Mouse (Mus musculus) small intestine, adult 2 months (tissue): ENCODE measurements around the gene Sag. TPM values are rescaled to one million over a fixed set of nuclear protein-coding genes. Genes with fewer than 3 reads are reported as not detected.
A peak's percentile ranks its signal among the peaks of the same experiment; 100 is the strongest.

Experiments used
- H3K27ac ChIP-seq: fragments of 200-500 bp; 2 replicates; pipeline ENCODE4 v1.5.1; 2012; ENCODE audit warnings: low read depth, low read length, control low read depth, inconsistent platforms; ENCODE audit not compliant: insufficient read depth
- H3K27me3 ChIP-seq: fragments of 200-500 bp; 2 replicates; pipeline ENCODE4 v1.6.1; 2012; ENCODE audit warnings: mild to moderate bottlenecking, moderate library complexity, low read length, inconsistent platforms; ENCODE audit not compliant: control insufficient read depth, insufficient read depth
- H3K36me3 ChIP-seq: fragments of 200-500 bp; 2 replicates; pipeline ENCODE4 v1.6.1; 2012; ENCODE audit warnings: mild to moderate bottlenecking, low read length, control low read depth, inconsistent platforms; ENCODE audit not compliant: control insufficient read depth, insufficient read depth
- H3K4me1 ChIP-seq: fragments of 200-500 bp; 2 replicates; pipeline ENCODE4 v1.6.1; 2012; ENCODE audit warnings: low read length, inconsistent platforms, mixed read lengths; ENCODE audit not compliant: control insufficient read depth, insufficient read depth, insufficient read length
- H3K4me3 ChIP-seq: fragments of 200-500 bp; 2 replicates; pipeline ENCODE4 v1.5.1; 2012; ENCODE audit warnings: low read depth, mild to moderate bottlenecking, control low read depth, inconsistent platforms, low read length, moderate library complexity
- CTCF ChIP-seq: fragments of 200-500 bp; IDR thresholded peaks from 2 replicates; pipeline ENCODE4 v1.5.1; 2012; ENCODE audit warnings: low read depth, mild to moderate bottlenecking, control low read depth, inconsistent platforms, low read length, moderate library complexity, mixed read lengths; ENCODE audit not compliant: insufficient replicate concordance, insufficient read length; ENCODE audit errors: extremely low read depth
- POLR2A ChIP-seq: fragments of 200-500 bp; IDR thresholded peaks from 2 replicates; pipeline ENCODE4 v1.6.1; 2012; ENCODE audit warnings: low read depth, mild to moderate bottlenecking, control low read depth, inconsistent platforms, low read length, moderate library complexity
- WGBS: fragments of 180-500 bp; shearing (Covaris S2); methylation state at CpG from one replicate; pipeline ENCODE4 v1.1.7; 2018; 5-methylcytosine and 5-hydroxymethylcytosine counted together
- polyA plus RNA-seq: library from polyadenylated mRNA; depleted of rRNA; stranded (reverse); fragments of >200 nt; gene quantifications from 2 replicates; pipeline ENCODE4 v1.2.3, GENCODE M21; 2012

The Sag gene
- polyA plus RNA-seq, 1 experiment, result 0.16 TPM

DNA sequence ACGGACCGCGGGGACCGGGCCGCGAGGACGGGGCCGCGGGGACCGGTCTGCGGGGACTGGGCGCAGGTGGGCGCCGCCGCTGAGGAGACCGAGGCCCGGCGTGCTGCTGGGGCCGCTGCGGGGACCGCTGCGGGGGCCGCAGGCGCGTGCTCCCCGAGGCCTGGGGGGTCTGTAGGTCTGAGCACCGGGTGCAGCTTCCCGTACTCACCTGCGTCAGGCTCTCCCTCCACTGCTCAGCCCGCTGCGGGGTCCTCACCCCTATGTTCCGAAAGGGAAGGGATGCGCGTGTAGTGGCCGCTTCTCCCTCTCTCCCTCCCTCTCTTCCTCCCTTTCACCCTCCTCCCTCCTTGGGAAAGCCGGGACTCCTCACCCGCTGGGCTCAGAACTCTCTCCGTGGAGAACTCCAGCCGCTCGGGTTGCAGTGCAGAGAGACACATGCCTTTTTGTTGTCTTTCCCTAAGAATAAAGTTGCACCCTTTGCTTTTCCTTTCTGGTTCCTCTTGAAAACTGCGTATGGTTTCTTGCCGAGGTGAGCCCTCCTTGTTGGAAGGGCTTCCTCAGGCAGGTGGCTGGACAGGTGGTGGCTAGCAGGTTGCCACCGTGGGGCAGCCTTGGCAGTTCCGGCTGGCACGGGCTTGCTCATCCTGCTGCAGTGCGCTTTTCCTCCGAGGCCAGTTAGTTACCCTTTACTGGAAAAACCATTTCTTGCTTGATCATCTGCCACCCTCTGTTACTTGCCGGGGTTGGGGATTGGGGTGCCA is 50.3 kb downstream of the Sag start:
- Histone ChIP-seq H3K4me1 (peaks cover 9% of the 10 kb centered on the region; the same call in 1 of the 2 replicates), H3K27ac (peak overlapping the region; percentile 64), H3K27me3 (no peaks in the 10 kb centered on the region), H3K36me3 (no peaks in the 10 kb centered on the region), H3K4me3 (peak overlapping the region; percentile 88)
- TF ChIP-seq POLR2A (no peak; the same call in 1 of the 2 replicates), CTCF (no peak)
- under 1% methylated on average over 45 of the region's 48 CpGs for WGBS

- H3K36me3 ChIP-seq, result no peaks in the 10 kb centered on the region
- peak overlapping the region; percentile 88 for H3K4me3 ChIP-seq
- peak; percentile 8; the same call in 1 of the 2 replicates for TF ChIP-seq CTCF
- TF ChIP-seq POLR2A, result no peak
- no peaks in the 10 kb centered on the region for H3K27me3 ChIP-seq
- peak overlapping the region; percentile 64 for H3K27ac ChIP-seq
- WGBS, result 5% methylated on average over 6 of the region's 6 CpGs
- peaks cover 11% of the 10 kb centered on the region; the same call in 1 of the 2 replicates for H3K4me1 ChIP-seq
These were observed 50.9 kb downstream of the Sag start for GRCm38 (mm10) chr1:87854411-87854810.

DNA sequence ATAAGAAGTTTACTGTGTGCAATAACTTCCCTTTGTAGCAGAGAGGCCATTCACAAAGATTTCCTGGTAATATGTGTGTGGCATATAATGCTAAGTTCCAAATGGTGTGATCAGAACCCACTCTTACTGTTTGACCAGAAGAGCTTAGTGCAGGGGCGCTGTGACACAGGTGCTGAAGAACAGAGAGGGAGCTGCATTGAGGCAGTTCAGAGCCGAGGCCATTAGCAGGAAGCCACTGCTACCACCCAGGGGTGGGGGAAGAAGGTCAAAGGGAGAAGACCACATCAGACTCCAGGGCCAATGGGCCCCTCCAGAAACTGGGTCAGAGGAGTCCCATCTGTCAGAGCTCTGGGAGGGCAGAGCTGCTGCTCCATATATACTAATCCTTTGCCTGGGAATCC is 51.4 kb downstream of the Sag start:
- peaks cover 11% of the 10 kb centered on the region; the same call in 1 of the 2 replicates for H3K4me1 ChIP-seq
- WGBS, result 3% methylated on average over 2 of the region's 2 CpGs
- peak overlapping the region; percentile 51 for H3K27ac ChIP-seq
- no peaks in the 10 kb centered on the region for H3K36me3 ChIP-seq
- H3K4me3 ChIP-seq, result peak overlapping the region; percentile 41
- TF ChIP-seq CTCF (no peak), POLR2A (no peak)
- H3K27me3 ChIP-seq, result no peaks in the 10 kb centered on the region

GRCm38 (mm10) chr1:87855522-87855921 is 52.0 kb downstream of the Sag start:
- Histone ChIP-seq H3K36me3 (no peaks in the 10 kb centered on the region), H3K27me3 (no peaks in the 10 kb centered on the region), H3K27ac (no peak overlapping the region), H3K4me3 (no peak overlapping the region), H3K4me1 (peaks cover 11% of the 10 kb centered on the region; the same call in 1 of the 2 replicates)
- TF ChIP-seq POLR2A, result no peak
- WGBS, result 82% methylated on average over 1 of the region's 1 CpGs

GRCm38 (mm10) chr1:87856823-87857222 is 53.3 kb downstream of the Sag start:
- Histone ChIP-seq H3K27ac (no peak overlapping the region; the same call in 1 of the 2 replicates), H3K4me3 (no peak overlapping the region), H3K27me3 (no peaks in the 10 kb centered on the region), H3K4me1 (peaks cover 11% of the 10 kb centered on the region; the same call in 1 of the 2 replicates), H3K36me3 (no peaks in the 10 kb centered on the region)
- 71% methylated on average over 3 of the region's 3 CpGs for WGBS
- TF ChIP-seq POLR2A (no peak), CTCF (no peak)

DNA sequence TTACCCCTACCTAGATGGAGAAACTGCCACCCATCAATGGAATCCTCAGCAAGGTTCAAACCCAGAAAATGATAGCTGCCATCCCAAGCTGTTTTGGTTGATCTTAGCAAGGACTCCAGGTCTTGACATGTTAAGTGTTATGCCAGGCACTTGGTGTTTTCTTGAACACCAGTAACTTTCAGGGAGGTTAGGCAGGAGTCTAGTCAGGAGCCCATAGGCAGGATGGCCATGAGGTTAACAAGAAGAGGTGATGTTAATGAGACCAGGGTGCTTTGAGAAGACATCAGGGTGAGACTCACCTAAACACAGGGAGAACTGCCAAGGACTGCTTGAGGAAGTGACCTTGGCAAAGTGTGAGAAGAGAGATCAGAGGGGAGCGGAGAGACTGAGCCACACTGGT is 54.6 kb downstream of the Sag start:
- no peak overlapping the region for H3K4me3 ChIP-seq
- peak overlapping the region; percentile 60 for H3K27ac ChIP-seq
- 16% methylated on average over 1 of the region's 1 CpGs for WGBS
- TF ChIP-seq POLR2A (no peak), CTCF (no peak)
- no peaks in the 10 kb centered on the region for H3K36me3 ChIP-seq
- peaks cover 19% of the 10 kb centered on the region; the same call in 1 of the 2 replicates for H3K4me1 ChIP-seq
- H3K27me3 ChIP-seq, result no peaks in the 10 kb centered on the region

GRCm38 (mm10) chr1:87858529-87858928 is 55.0 kb downstream of the Sag start:
- Histone ChIP-seq H3K4me1 (peaks cover 19% of the 10 kb centered on the region; the same call in 1 of the 2 replicates), H3K4me3 (no peak overlapping the region), H3K27ac (peak overlapping the region; percentile 63), H3K36me3 (no peaks in the 10 kb centered on the region), H3K27me3 (no peaks in the 10 kb centered on the region)
- no peak for TF ChIP-seq POLR2A
- TF ChIP-seq CTCF, result no peak
- 22% methylated on average over 2 of the region's 2 CpGs for WGBS

- TF ChIP-seq POLR2A, result no peak
- TF ChIP-seq CTCF, result no peak
- WGBS, result 76% methylated on average over 3 of the region's 3 CpGs
- no peaks in the 10 kb centered on the region for H3K27me3 ChIP-seq
- peaks cover 15% of the 10 kb centered on the region; the same call in 1 of the 2 replicates for H3K4me1 ChIP-seq
- no peaks in the 10 kb centered on the region for H3K36me3 ChIP-seq
- H3K27ac ChIP-seq, result no peak overlapping the region
- no peak overlapping the region for H3K4me3 ChIP-seq
These were observed 60.1 kb downstream of the Sag start for GRCm38 (mm10) chr1:87863602-87864001.
